Mouse (Mus musculus): ENCODE results near the gene Auts2. TPM values are rescaled to one million over a fixed set of nuclear protein-coding genes. Genes with fewer than 3 reads are reported as not detected.

Auts2 gene
- polyA plus RNA-seq, 1 experiment from 2014 or later = 36.0 TPM

DNA sequence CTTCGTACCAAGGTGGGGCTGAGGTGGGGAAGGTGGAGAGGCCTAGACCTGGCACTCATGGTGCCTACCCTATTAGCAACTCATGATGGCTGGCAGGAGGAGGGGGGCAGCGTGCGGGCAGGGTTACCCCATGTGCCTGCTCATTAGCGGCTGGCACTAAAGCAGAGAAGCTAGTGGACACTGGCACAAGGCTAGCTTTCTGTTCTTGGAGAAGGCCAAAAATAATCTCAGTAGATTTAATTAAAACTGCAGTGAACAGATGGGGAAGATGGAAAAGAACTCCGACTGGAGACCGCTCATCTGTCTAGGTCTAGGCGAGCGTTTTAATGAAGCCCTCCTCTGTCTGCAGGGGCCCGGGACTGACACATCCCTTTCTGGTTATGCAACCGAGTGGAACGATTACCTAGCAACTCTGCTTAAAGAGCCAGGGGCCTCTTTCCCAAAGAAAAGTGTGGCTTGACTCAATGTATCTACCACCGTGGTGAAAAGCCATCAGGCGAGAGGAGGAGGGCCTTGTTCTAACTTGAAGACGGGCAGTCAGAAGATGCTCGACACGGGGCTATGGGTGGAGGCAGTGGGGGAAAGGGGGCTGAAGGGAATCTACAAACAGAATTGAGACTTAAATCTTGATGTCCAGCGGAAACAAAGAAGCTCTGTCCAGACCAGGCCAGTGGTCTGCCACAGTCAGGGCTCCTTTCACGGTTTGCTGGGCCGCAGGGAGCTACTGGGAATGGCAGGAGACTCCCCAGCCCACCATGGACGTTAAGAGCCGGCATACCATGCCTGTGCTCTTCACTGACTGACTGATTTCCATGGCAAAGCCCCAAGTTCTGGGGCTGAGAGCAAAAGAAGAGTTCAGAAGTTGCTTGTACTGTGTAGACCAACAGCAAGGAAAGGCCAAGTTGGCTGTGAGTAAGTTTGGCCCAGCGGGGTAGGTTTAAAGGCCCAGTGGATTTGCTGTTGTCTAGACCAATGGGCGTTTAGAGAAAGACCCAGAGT lies 899.7 kb downstream of the Auts2 start:
- no peaks in the 10 kb centered on the region for H3K36me3 ChIP-seq (ENCODE audit: control insufficient read depth, insufficient read depth, low read length)
- ATAC-seq (ENCODE audit: low FRiP score) (peak; percentile 70), DNase-seq (ENCODE audit: low spot score, missing footprints) (peak; percentile 93)
- H3K9me3 ChIP-seq (ENCODE audit: control insufficient read depth, low read length) = no peaks in the 10 kb centered on the region
- H3K9ac ChIP-seq (ENCODE audit: low read length) = no peak overlapping the region
- H3K4me2 ChIP-seq = peak overlapping the region; percentile 8; the same call in 1 of the 2 replicates
- H3K27ac ChIP-seq (ENCODE audit: low read depth, low read length) = no peak overlapping the region; the same call in 1 of the 2 replicates
- peaks cover 58% of the 10 kb centered on the region for H3K27me3 ChIP-seq (ENCODE audit: control insufficient read depth, insufficient read depth, low read length)
- peaks cover 62% of the 10 kb centered on the region for H3K4me1 ChIP-seq (ENCODE audit: control insufficient read depth, insufficient read depth, low read length)
- H3K4me3 ChIP-seq (ENCODE audit: low read depth, low read length) = no peak overlapping the region
- 24% methylated on average over 23 of the region's 23 CpGs for WGBS

DNA sequence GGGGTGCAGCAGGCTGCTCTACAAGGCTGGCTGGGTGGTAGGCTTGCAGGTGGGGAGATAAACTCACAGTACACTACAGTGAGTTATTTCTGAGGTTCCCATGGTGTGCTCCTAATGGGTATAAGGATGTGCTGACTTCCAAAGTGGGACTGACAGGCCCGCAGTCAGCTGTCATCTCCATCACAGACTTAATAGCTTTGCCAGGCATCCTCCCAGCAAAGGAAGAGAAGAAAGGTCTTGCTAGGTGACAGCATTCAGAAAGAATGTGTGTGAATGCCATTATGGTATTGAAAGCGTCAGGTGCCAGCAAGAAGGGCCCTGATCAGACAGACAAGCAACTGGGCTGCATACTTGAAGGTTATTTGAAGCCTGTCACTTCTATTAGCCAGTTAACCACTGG lies 900.4 kb downstream of the Auts2 start:
- Histone ChIP-seq H3K4me1 (ENCODE audit: control insufficient read depth, insufficient read depth, low read length) (peaks cover 56% of the 10 kb centered on the region), H3K4me2 (no peak overlapping the region), H3K27me3 (ENCODE audit: control insufficient read depth, insufficient read depth, low read length) (peaks cover 51% of the 10 kb centered on the region), H3K9me3 (ENCODE audit: control insufficient read depth, low read length) (no peaks in the 10 kb centered on the region), H3K36me3 (ENCODE audit: control insufficient read depth, insufficient read depth, low read length) (no peaks in the 10 kb centered on the region), H3K4me3 (ENCODE audit: low read depth, low read length) (no peak overlapping the region), H3K9ac (ENCODE audit: low read length) (no peak overlapping the region), H3K27ac (ENCODE audit: low read depth, low read length) (no peak overlapping the region)
- ATAC-seq (ENCODE audit: low FRiP score) (no peak), DNase-seq (ENCODE audit: low spot score, missing footprints) (no peak)
- WGBS = 35% methylated on average over 2 of the region's 2 CpGs

DNA sequence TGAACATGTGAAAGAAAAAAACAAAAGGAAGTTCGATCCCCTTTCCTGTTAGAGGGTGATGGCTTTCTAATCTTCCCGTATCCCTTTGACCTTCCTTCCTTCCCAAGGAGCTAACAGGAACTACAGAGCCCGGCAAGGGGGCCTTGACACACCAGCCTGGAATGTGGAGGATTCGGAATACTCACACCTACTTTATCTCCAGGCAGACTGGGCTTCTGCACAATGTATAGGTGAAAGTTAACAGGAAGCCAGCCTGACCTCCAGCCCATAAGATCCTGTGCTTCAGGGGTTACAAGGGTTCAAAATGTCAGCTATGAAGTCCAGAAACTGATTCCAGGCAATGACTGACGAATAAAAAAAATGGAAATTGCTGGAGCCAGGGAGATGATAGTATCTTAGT lies 906.7 kb downstream of the Auts2 start:
- Histone ChIP-seq H3K27ac (ENCODE audit: low read depth, low read length) (no peak overlapping the region), H3K4me2 (no peak overlapping the region), H3K36me3 (ENCODE audit: control insufficient read depth, insufficient read depth, low read length) (no peaks in the 10 kb centered on the region), H3K27me3 (ENCODE audit: control insufficient read depth, insufficient read depth, low read length) (peaks cover 48% of the 10 kb centered on the region), H3K9ac (ENCODE audit: low read length) (no peak overlapping the region), H3K4me3 (ENCODE audit: low read depth, low read length) (no peak overlapping the region), H3K9me3 (ENCODE audit: control insufficient read depth, low read length) (no peaks in the 10 kb centered on the region), H3K4me1 (ENCODE audit: control insufficient read depth, insufficient read depth, low read length) (peaks cover 9% of the 10 kb centered on the region)
- 85% methylated on average over 5 of the region's 5 CpGs for WGBS
- ATAC-seq (ENCODE audit: low FRiP score) = no peak
- DNase-seq (ENCODE audit: low spot score, missing footprints) = no peak

DNA sequence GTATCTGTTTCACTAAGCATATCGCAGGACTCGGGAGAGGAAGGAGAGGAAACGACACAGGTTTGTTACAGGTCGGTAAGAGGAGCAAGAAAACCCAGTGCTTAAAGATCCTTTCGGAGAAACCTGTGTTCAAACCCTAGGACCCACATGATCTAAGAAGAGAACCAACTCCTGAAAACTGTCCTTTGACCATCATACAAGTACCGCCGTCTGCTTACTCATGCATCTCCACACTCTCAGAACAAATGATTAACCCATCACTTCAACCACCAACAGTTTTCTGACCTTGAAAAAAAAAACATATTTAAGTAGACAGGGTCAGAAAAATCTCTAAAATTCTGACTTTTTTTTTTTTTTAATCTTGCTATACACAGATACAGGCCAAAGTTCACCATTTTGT lies 908.4 kb downstream of the Auts2 start:
- H3K4me1 ChIP-seq (ENCODE audit: control insufficient read depth, insufficient read depth, low read length) = peaks cover 18% of the 10 kb centered on the region
- 95% methylated on average over 7 of the region's 7 CpGs for WGBS
- no peak overlapping the region for H3K27ac ChIP-seq (ENCODE audit: low read depth, low read length)
- DNase-seq (ENCODE audit: low spot score, missing footprints) (no peak), ATAC-seq (ENCODE audit: low FRiP score) (no peak)
- H3K9me3 ChIP-seq (ENCODE audit: control insufficient read depth, low read length) = no peaks in the 10 kb centered on the region
- H3K27me3 ChIP-seq (ENCODE audit: control insufficient read depth, insufficient read depth, low read length) = peaks cover 34% of the 10 kb centered on the region
- no peak overlapping the region for H3K4me3 ChIP-seq (ENCODE audit: low read depth, low read length)
- H3K9ac ChIP-seq (ENCODE audit: low read length) = no peak overlapping the region
- no peak overlapping the region for H3K4me2 ChIP-seq
- no peaks in the 10 kb centered on the region for H3K36me3 ChIP-seq (ENCODE audit: control insufficient read depth, insufficient read depth, low read length)

DNA sequence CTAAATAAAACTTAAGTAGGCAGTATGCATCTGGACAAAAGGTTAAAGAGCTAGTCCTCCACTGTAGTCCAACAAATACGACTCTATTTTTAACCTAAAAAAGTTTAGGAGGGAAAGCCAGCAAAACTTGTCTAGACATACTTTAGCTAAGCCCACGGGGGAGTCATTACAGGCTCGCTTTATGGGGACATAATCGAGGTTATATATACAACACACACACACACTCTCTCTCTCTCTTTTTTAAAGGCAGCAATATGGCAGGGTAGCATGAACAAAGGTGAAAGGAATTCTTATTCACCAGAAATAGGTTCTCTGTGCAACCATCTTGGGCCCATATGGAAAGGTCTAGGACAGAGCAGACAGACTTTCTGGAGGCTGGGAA lies 911.2 kb downstream of the Auts2 start:
- peaks cover 18% of the 10 kb centered on the region for H3K4me1 ChIP-seq (ENCODE audit: control insufficient read depth, insufficient read depth, low read length)
- 85% methylated on average over 4 of the region's 4 CpGs for WGBS
- no peak overlapping the region for H3K4me2 ChIP-seq
- H3K4me3 ChIP-seq (ENCODE audit: low read depth, low read length) = no peak overlapping the region
- ATAC-seq (ENCODE audit: low FRiP score) (no peak), DNase-seq (ENCODE audit: low spot score, missing footprints) (no peak)
- H3K36me3 ChIP-seq (ENCODE audit: control insufficient read depth, insufficient read depth, low read length) = no peaks in the 10 kb centered on the region
- H3K27ac ChIP-seq (ENCODE audit: low read depth, low read length) = no peak overlapping the region
- H3K9ac ChIP-seq (ENCODE audit: low read length) = no peak overlapping the region
- H3K9me3 ChIP-seq (ENCODE audit: control insufficient read depth, low read length) = no peaks in the 10 kb centered on the region
- peaks cover 24% of the 10 kb centered on the region for H3K27me3 ChIP-seq (ENCODE audit: control insufficient read depth, insufficient read depth, low read length)

DNA sequence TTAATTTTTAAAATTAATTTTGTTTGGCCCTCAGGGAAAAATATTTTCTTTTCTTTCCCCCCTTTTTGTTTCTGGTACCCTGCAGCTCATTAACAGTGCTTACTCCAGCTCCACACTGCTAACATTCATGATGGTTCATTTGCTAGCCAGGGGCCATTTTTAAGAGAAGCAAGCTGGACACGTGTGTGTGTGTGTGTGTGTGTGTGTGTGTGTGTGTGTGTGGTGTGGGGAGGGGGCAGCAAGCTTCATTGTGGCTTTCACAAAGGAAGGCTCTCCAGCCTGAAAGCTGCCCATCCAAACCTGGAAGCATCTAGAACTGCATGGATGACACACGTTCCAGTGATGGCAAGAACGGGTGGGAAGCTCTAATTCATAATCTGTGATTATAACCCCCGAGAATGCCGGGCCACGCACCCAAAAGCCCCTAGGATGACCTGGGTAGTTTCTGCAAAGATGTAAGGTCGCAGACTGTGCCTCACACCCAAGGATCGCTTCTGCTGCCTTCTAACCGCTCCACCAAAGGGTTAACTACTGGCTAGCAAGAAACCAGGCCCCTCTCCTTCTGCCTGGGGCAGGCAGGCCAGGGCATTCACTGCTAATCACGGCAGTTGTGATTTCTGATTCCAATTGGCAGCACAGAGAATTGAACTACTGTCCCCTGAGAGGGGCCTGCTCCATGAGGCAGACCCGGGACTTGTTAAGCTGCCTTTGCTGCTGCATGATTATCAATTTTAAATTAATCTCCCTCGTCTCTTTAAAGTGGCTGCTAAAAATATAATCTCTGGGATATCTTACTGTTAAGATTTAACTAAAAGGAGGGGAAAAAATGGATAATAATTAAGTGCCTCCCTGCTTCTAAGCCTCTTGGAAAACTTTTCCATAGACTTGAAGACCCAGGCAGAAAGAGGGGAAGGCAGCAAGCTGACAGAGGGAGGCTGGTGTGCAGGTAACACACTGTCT lies 911.8 kb downstream of the Auts2 start:
- WGBS = 37% methylated on average over 12 of the region's 12 CpGs
- peaks cover 18% of the 10 kb centered on the region for H3K4me1 ChIP-seq (ENCODE audit: control insufficient read depth, insufficient read depth, low read length)
- peaks cover 24% of the 10 kb centered on the region for H3K27me3 ChIP-seq (ENCODE audit: control insufficient read depth, insufficient read depth, low read length)
- no peak for DNase-seq (ENCODE audit: low spot score, missing footprints)
- H3K9ac ChIP-seq (ENCODE audit: low read length) = peak overlapping the region; percentile 20; the same call in 1 of the 2 replicates
- no peak overlapping the region for H3K4me3 ChIP-seq (ENCODE audit: low read depth, low read length)
- H3K36me3 ChIP-seq (ENCODE audit: control insufficient read depth, insufficient read depth, low read length) = no peaks in the 10 kb centered on the region
- H3K27ac ChIP-seq (ENCODE audit: low read depth, low read length) = peak overlapping the region; percentile 35; the same call in 1 of the 2 replicates
- no peak overlapping the region for H3K4me2 ChIP-seq
- peak; percentile 57; the same call in 1 of the 2 replicates for ATAC-seq (ENCODE audit: low FRiP score)
- H3K9me3 ChIP-seq (ENCODE audit: control insufficient read depth, low read length) = no peaks in the 10 kb centered on the region

DNA sequence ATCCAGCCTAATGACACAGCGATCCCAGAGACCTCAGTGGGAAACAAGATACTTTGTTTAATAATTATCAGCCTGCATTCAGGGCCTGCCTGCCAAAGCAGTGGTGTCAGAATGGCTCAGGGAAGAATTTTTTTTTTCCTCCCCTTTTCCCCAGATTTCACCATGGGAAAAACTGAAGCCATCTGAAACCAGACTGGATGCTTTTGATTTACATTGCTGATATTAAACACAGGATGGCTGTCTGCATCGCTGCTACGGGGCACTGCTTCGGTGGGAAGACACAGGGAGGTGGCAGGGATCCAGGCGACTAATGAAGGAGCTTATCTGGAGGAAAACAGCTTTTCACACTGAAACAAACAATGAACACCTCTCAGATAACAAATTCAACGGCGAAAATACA lies 912.6 kb downstream of the Auts2 start:
- Histone ChIP-seq H3K4me3 (ENCODE audit: low read depth, low read length) (no peak overlapping the region), H3K9me3 (ENCODE audit: control insufficient read depth, low read length) (no peaks in the 10 kb centered on the region), H3K9ac (ENCODE audit: low read length) (no peak overlapping the region), H3K36me3 (ENCODE audit: control insufficient read depth, insufficient read depth, low read length) (no peaks in the 10 kb centered on the region), H3K4me1 (ENCODE audit: control insufficient read depth, insufficient read depth, low read length) (peaks cover 18% of the 10 kb centered on the region), H3K27ac (ENCODE audit: low read depth, low read length) (no peak overlapping the region), H3K4me2 (no peak overlapping the region), H3K27me3 (ENCODE audit: control insufficient read depth, insufficient read depth, low read length) (peaks cover 21% of the 10 kb centered on the region)
- WGBS = 41% methylated on average over 7 of the region's 7 CpGs
- ATAC-seq (ENCODE audit: low FRiP score) (no peak), DNase-seq (ENCODE audit: low spot score, missing footprints) (no peak)

DNA sequence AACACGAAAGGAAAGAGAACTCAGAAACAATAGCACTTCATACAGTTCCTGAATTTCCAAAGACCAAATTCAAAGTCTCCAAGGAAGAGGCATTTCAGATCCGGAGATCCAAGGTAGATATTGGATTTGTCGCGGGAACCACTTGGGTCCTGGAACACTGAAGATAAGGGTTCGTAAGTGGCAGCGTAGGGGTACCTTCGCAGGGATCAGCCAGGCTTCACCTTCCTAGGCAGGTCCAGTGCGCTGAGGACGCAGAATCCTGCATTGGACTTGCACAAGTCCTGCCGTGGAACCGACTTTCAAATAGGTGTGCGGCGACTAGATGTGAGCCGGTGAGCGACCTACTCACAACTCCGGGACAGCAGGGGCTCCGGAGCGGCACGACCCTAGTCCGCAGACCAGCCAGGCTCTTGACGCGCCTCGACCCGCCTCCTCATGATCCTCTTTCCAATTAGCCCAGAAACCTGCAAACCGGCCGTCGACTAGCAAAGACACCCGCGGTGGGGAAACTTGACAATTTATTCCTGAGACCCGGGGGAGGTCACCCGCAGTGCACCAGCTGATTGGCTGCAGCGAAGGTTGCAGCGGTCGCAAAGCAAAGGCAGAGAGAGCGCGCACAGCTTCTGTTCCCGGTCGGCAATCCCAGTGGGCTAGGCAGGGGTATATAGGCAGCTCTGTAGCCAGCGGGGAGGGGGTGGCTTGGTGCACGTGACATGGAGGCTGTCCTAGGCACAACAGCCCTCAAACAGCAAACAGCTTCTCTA lies 926.8 kb downstream of the Auts2 start:
- Histone ChIP-seq H3K9ac (ENCODE audit: low read length) (peak overlapping the region; percentile 30; the same call in 1 of the 2 replicates), H3K9me3 (ENCODE audit: control insufficient read depth, low read length) (no peaks in the 10 kb centered on the region), H3K36me3 (ENCODE audit: control insufficient read depth, insufficient read depth, low read length) (no peaks in the 10 kb centered on the region), H3K4me1 (ENCODE audit: control insufficient read depth, insufficient read depth, low read length) (peaks cover 7% of the 10 kb centered on the region), H3K4me2 (peak overlapping the region; percentile 56), H3K27ac (ENCODE audit: low read depth, low read length) (no peak overlapping the region), H3K27me3 (ENCODE audit: control insufficient read depth, insufficient read depth, low read length) (peaks cover 45% of the 10 kb centered on the region), H3K4me3 (ENCODE audit: low read depth, low read length) (peak overlapping the region; percentile 24)
- WGBS = under 1% methylated on average over 40 of the region's 40 CpGs
- DNase-seq (ENCODE audit: low spot score, missing footprints) (peak; percentile 94), ATAC-seq (ENCODE audit: low FRiP score) (peak; percentile 93)

Measured in midbrain, embryonic 11.5 days (tissue).